ENCODE assay signal across 10 mouse cellular contexts in the genomic region with DNA sequence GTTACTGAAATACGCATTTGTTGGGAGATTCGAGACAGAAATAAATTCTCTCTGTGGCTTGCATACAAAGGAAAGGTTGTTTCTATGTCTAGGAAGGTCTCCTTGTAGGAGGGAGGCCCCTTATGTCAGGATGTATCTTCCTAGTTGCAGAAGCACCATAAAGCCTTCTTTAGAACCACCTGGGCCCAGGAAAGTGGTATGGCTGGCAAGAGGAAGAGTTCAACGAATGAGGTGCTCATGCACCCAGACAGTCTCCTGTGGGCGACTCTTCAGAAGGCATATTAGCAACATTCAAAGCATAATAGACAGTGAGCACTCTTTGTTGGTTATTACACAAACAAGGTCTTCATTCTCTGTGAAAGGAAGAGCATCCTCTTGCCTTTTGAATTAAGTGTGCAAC. TPM values are rescaled to one million over a fixed set of nuclear protein-coding genes. Genes with fewer than 3 reads are reported as not detected.
DNase-seq lines count a peak whose midpoint lies in the region; ATAC-seq and TF ChIP-seq lines count a peak whose summit lies in the region.
"Had no signal": no experiment of that assay in that cellular context is flagged by ENCODE, and none has a peak within 500 bp of the region (broad histone marks: within the 10 kb centered on the region; RNA-seq: fewer than 3 reads in every experiment).

No protein-coding gene starts in this region.

- H3K4me2 ChIP-seq in kidney, embryonic 16.5 days (replicated peaks; ENCODE audit: low read depth, low read length): 0 out of 2 replicates have a peak overlapping the region, but pooled peaks have one; percentile 65
- H3K4me2 ChIP-seq in embryonic facial prominence, embryonic 14.5 days (ENCODE audit: low read depth, low read length): peak overlapping the region; percentile 59; the same call in 1 of the 2 replicates
- H3K4me2 ChIP-seq in midbrain, postnatal 0 days (ENCODE audit: low read depth, low read length, poor library complexity, severe bottlenecking): peak overlapping the region; percentile 61
- H3K4me2 ChIP-seq: liver, embryonic 15.5 days had no signal

- H3K27ac ChIP-seq in kidney, embryonic 16.5 days (ENCODE audit: low read length): no peak overlapping the region
- no peak overlapping the region for H3K27ac ChIP-seq in embryonic facial prominence, embryonic 14.5 days (replicated peaks; ENCODE audit: low read depth, low read length)
- H3K27ac ChIP-seq in hindbrain, embryonic 10.5 days: peak overlapping the region; percentile 76; the same call in 1 of the 2 replicates
- peak overlapping the region; percentile 92 for H3K27ac ChIP-seq in midbrain, postnatal 0 days (ENCODE audit: low read depth, low read length)
- H3K27ac ChIP-seq: liver, embryonic 15.5 days had no signal

- H3K27me3 ChIP-seq in kidney, embryonic 16.5 days (ENCODE audit: insufficient read depth, low read length): peaks cover 38% of the 10 kb centered on the region
- peaks cover 31% of the 10 kb centered on the region for H3K27me3 ChIP-seq in embryonic facial prominence, embryonic 14.5 days (replicated peaks; ENCODE audit: control insufficient read depth, insufficient read depth, low read length)
- H3K27me3 ChIP-seq in hindbrain, embryonic 10.5 days (ENCODE audit: insufficient read depth, poor library complexity, severe bottlenecking): peaks cover 33% of the 10 kb centered on the region
- no peaks in the 10 kb centered on the region for H3K27me3 ChIP-seq in midbrain, postnatal 0 days (ENCODE audit: insufficient read depth, low read length)

- H3K9me3 ChIP-seq in kidney, embryonic 16.5 days (ENCODE audit: low read length): no peaks in the 10 kb centered on the region
- no peaks in the 10 kb centered on the region for H3K9me3 ChIP-seq in embryonic facial prominence, embryonic 14.5 days (ENCODE audit: control insufficient read depth, low read length)
- no peaks in the 10 kb centered on the region for H3K9me3 ChIP-seq in hindbrain, embryonic 10.5 days
- H3K9me3 ChIP-seq in midbrain, postnatal 0 days (ENCODE audit: low read length): no peaks in the 10 kb centered on the region
- H3K9me3 ChIP-seq: liver, embryonic 15.5 days had no signal

- H3K4me3 ChIP-seq in kidney, embryonic 16.5 days (ENCODE audit: low read length): peak overlapping the region; percentile 36; the same call in 1 of the 2 replicates
- H3K4me3 ChIP-seq in embryonic facial prominence, embryonic 14.5 days (ENCODE audit: low read depth, low read length): peak overlapping the region; percentile 33; the same call in 1 of the 2 replicates
- peak overlapping the region; percentile 60 for H3K4me3 ChIP-seq in hindbrain, embryonic 10.5 days
- H3K4me3 ChIP-seq in midbrain, postnatal 0 days (ENCODE audit: low read depth, low read length): peak overlapping the region; percentile 28; the same call in 1 of the 2 replicates
- H3K4me3 ChIP-seq: liver, embryonic 15.5 days; megakaryocyte, embryonic 14.5 days had no signal

- H3K9ac ChIP-seq in kidney, embryonic 16.5 days (replicated peaks; ENCODE audit: low read length): no peak overlapping the region
- no peak overlapping the region for H3K9ac ChIP-seq in embryonic facial prominence, embryonic 14.5 days (ENCODE audit: low read depth, low read length)
- H3K9ac ChIP-seq in midbrain, postnatal 0 days (replicated peaks; ENCODE audit: low read length, poor library complexity, severe bottlenecking): peak overlapping the region; percentile 36
- H3K9ac ChIP-seq: liver, embryonic 15.5 days had no signal

- ATAC-seq in kidney, embryonic 16.5 days (ENCODE audit: low FRiP score, low TSS enrichment): no peak
- ATAC-seq in embryonic facial prominence, embryonic 14.5 days (ENCODE audit: low read depth): no peak
- ATAC-seq in midbrain, postnatal 0 days (ENCODE audit: low FRiP score): peak; percentile 8; the same call in 1 of the 2 replicates

- H3K4me1 ChIP-seq in kidney, embryonic 16.5 days (ENCODE audit: insufficient read depth, low read length): peaks cover 5% of the 10 kb centered on the region
- H3K4me1 ChIP-seq in embryonic facial prominence, embryonic 14.5 days (ENCODE audit: control insufficient read depth, insufficient read depth, low read length): peaks cover 7% of the 10 kb centered on the region
- H3K4me1 ChIP-seq in hindbrain, embryonic 10.5 days (replicated peaks): peaks cover 18% of the 10 kb centered on the region
- H3K4me1 ChIP-seq in midbrain, postnatal 0 days (ENCODE audit: insufficient read depth, low read length): no peaks in the 10 kb centered on the region
- H3K4me1 ChIP-seq: liver, embryonic 15.5 days; megakaryocyte, embryonic 14.5 days had no signal

- no peaks in the 10 kb centered on the region for H3K36me3 ChIP-seq in kidney, embryonic 16.5 days (ENCODE audit: insufficient read depth, low read length)
- no peaks in the 10 kb centered on the region for H3K36me3 ChIP-seq in embryonic facial prominence, embryonic 14.5 days (ENCODE audit: control insufficient read depth, insufficient read depth, low read length)
- no peaks in the 10 kb centered on the region for H3K36me3 ChIP-seq in hindbrain, embryonic 10.5 days
- no peaks in the 10 kb centered on the region for H3K36me3 ChIP-seq in midbrain, postnatal 0 days (ENCODE audit: insufficient read depth, low read length)
- H3K36me3 ChIP-seq: G1E; liver, embryonic 15.5 days had no signal

- DNase-seq in kidney, adult 9 months: no peak
- no peak for DNase-seq in embryonic facial prominence, embryonic 14.5 days (ENCODE audit: low spot score)
- DNase-seq in hindbrain, embryonic 10.5 days (ENCODE audit: low spot score): no peak
- DNase-seq in midbrain, postnatal 0 days (ENCODE audit: low spot score): no peak
- no peak for DNase-seq in gastrocnemius, postnatal 4 days (ENCODE audit: low spot score in 2 of 2)
- DNase-seq in yolk sac, embryonic 10.5 days (ENCODE audit: low spot score): no peak

- TF ChIP-seq CTCF in midbrain, postnatal 0 days (IDR thresholded peaks at IDR 0.05): no peak

- 39% methylated on average over 4 of the region's 4 CpGs for WGBS in kidney, embryonic 16.5 days
- WGBS in embryonic facial prominence, embryonic 14.5 days: 33% methylated on average over 4 of the region's 4 CpGs
- 42% methylated on average over 4 of the region's 4 CpGs for WGBS in hindbrain, embryonic 10.5 days
- 33% methylated on average over 4 of the region's 4 CpGs for whole genome bisulfite sequencing in midbrain, postnatal 0 days

RNA-seq across cellular contexts. Expression of a gene that starts 1.0 kb away (rescaled TPM):
- 0.04 and 0.18 TPM in 2 replicates for polyA plus RNA-seq in kidney, embryonic 16.5 days (2015; fragmentation: Nextera tagmentation; extraction: Ambion mirVana)
- polyA plus RNA-seq in embryonic facial prominence, embryonic 14.5 days (2014; fragmentation: Nextera tagmentation; extraction: Ambion mirVana): 0.46 and 0.58 TPM in 2 replicates
- 0.27 and 0.69 TPM in 2 replicates for polyA plus RNA-seq in hindbrain, embryonic 10.5 days (2016; fragmentation: Nextera tagmentation; extraction: Ambion mirVana)
- 2.5 and 4.7 TPM in 2 replicates for total RNA-seq in midbrain, postnatal 0 days (2014; rRNA removed)
- polyA plus RNA-seq in midbrain, postnatal 0 days (2015; fragmentation: Nextera tagmentation; extraction: Ambion mirVana): 3.3 and 3.8 TPM in 2 replicates
- total RNA-seq in gastrocnemius, postnatal 4 days (2021): under 1 TPM; 0.05 to 0.37 TPM
- polyA plus RNA-seq: G1E; liver, embryonic 15.5 days had no signal

Comparison
In these comparisons a context has a peak if more than half of its experiments do, and no peak if none do; other contexts are left out.
1. H3K27ac ChIP-seq: peak in hindbrain, embryonic 10.5 days (single experiment) and midbrain, postnatal 0 days (single experiment); none in kidney, embryonic 16.5 days (single experiment) and embryonic facial prominence, embryonic 14.5 days (single experiment).
2. Peak in every context shown above with its lines, with median percentiles within 50 percentile points of each other: H3K4me2 ChIP-seq and H3K4me3 ChIP-seq.